ENCODE assay signal across 25 mouse cellular contexts in genomic region chr6:142850436-142850835, GRCm38 (mm10). TPM values are rescaled to one million over a fixed set of nuclear protein-coding genes. Genes with fewer than 3 reads are reported as not detected.
A peak's percentile ranks its signal among the peaks of the same experiment; 100 is the strongest.
DNase-seq lines count a peak whose midpoint lies in the region; TF ChIP-seq lines count a peak whose summit lies in the region.
"Had no signal": no experiment of that assay in that cellular context is flagged by ENCODE, and none has a peak within 500 bp of the region (broad histone marks: within the 10 kb centered on the region; RNA-seq: fewer than 3 reads in every experiment).

No protein-coding gene starts in this region.

- no peaks in the 10 kb centered on the region for H3K79me2 ChIP-seq in heart, adult 2 months (replicated peaks; ENCODE audit: control insufficient read depth, insufficient read depth, low read length)

- no peaks in the 10 kb centered on the region for H3K9me3 ChIP-seq in forebrain, embryonic 10.5 days
- H3K9me3 ChIP-seq: forebrain, embryonic 13.5 days; G1E had no signal

- no peak overlapping the region for H3K4me3 ChIP-seq in heart, adult 2 months
- H3K4me3 ChIP-seq in forebrain, embryonic 10.5 days, result no peak overlapping the region
- H3K4me3 ChIP-seq: forebrain, embryonic 13.5 days; layer of hippocampus, adult 2 months had no signal

- no peak for TF ChIP-seq CTCF in heart, adult 2 months (IDR thresholded peaks at IDR 0.05)

- intact Hi-C loops in heart, adult 2 months (cut with DNase I), result loop anchor here (2.0 kb wide), 1 partner anchor 26 kb away; no protein-coding TSS in a partner anchor

- H3K36me3 ChIP-seq in heart, adult 2 months (ENCODE audit: control insufficient read depth, insufficient read depth, low read length), result no peaks in the 10 kb centered on the region
- no peaks in the 10 kb centered on the region for H3K36me3 ChIP-seq in forebrain, embryonic 10.5 days (replicated peaks)
- H3K36me3 ChIP-seq: G1E had no signal

- 52% methylated on average over 8 of the region's 8 CpGs for WGBS in heart, adult 2 months
- WGBS in forebrain, embryonic 10.5 days, result 87% methylated on average over 8 of the region's 8 CpGs

- H3K4me1 ChIP-seq in heart, adult 2 months (ENCODE audit: control insufficient read depth, insufficient read depth, low read length), result no peaks in the 10 kb centered on the region
- H3K4me1 ChIP-seq in forebrain, embryonic 10.5 days, result peaks cover 3% of the 10 kb centered on the region; the same call in 1 of the 2 replicates
- H3K4me1 ChIP-seq: forebrain, embryonic 13.5 days had no signal

- peak; percentile 8 to 26 for DNase-seq in adrenal gland, adult (ENCODE audit: inconsistent age in 2 of 2, low spot score in 1 of 2)
- DNase-seq in adrenal gland, postnatal 10 days, result no peak
- peak; percentile 22 to 67 for DNase-seq in heart, adult 2 months
- no peak for DNase-seq in heart, postnatal 4 days
- DNase-seq in right cerebral cortex, adult 2 months (ENCODE audit: low spot score in 2 of 2), result peak; percentile 37 to 46
- no peak for DNase-seq in right cerebral cortex, postnatal 4 days
- no peak for DNase-seq in spleen, adult 18-20 months
- DNase-seq in forebrain, embryonic 10.5 days (ENCODE audit: extremely low spot score, low spot score), result no peak
- DNase-seq: adrenal gland, adult 2 months; cerebellum, adult 11 months; gastrocnemius, postnatal 36 days; kidney, adult 18-20 months; kidney, postnatal 10 days; lung, embryonic 14.5 days; thymus, postnatal 25 days had no signal

- no peak for TF ChIP-seq EP300 in heart, adult 2 months (IDR thresholded peaks at IDR 0.05; ENCODE audit: insufficient read depth, low read depth, low read length)

- TF ChIP-seq POLR2A in heart, adult 2 months (IDR thresholded peaks at IDR 0.05; ENCODE audit: insufficient read depth, low read depth, low read length), result no peak

- H3K9ac ChIP-seq in heart, adult 2 months (ENCODE audit: low read depth, low read length), result no peak overlapping the region
- H3K9ac ChIP-seq: forebrain, embryonic 13.5 days; lung, embryonic 14.5 days had no signal

- peak overlapping the region; percentile 29; the same call in 1 of the 2 replicates for H3K27ac ChIP-seq in heart, adult 2 months
- H3K27ac ChIP-seq in forebrain, embryonic 10.5 days, result no peak overlapping the region
- H3K27ac ChIP-seq: forebrain, embryonic 13.5 days; layer of hippocampus, adult 2 months; macrophage; stomach, postnatal 0 days had no signal

- H3K27me3 ChIP-seq in heart, adult 2 months (ENCODE audit: control insufficient read depth, insufficient read depth, low read length), result no peaks in the 10 kb centered on the region
- no peaks in the 10 kb centered on the region for H3K27me3 ChIP-seq in forebrain, embryonic 10.5 days (ENCODE audit: poor library complexity, severe bottlenecking)
- H3K27me3 ChIP-seq: forebrain, embryonic 13.5 days had no signal

RNA-seq across cellular contexts. Expression of gene Sult6b2, which starts 46.1 kb away (rescaled TPM):
- total RNA-seq in adrenal gland, postnatal 10 days (2021), result not detected
- total RNA-seq in heart, adult 2 months (2021), result not detected
- 0.12 TPM in 2 replicates for polyA plus RNA-seq in heart, adult 2 months (2012; rRNA removed)
- total RNA-seq in heart, postnatal 4 days (2021), result not detected
- 0.06 TPM in 1 of 2 replicates, not detected in the other for polyA plus RNA-seq in forebrain, embryonic 10.5 days (2016; fragmentation: Nextera tagmentation; extraction: Ambion mirVana)
- total RNA-seq: adrenal gland, adult 2 months; gastrocnemius, postnatal 36 days; liver, adult 2 months; monocyte, adult 5-6 weeks had no signal
- polyA plus RNA-seq: adrenal gland, adult 2 months; CD4-positive, CD25-positive, alpha-beta regulatory T cell, adult 4 months; forebrain, embryonic 13.5 days; G1E; heart, postnatal 0 days; liver, adult 2 months; lung, embryonic 14.5 days; macrophage; spleen, adult 2 months; stomach, postnatal 0 days had no signal

Comparison
In these comparisons a context has a peak if more than half of its experiments do, and no peak if none do; other contexts are left out.
1. DNase-seq: peak in adrenal gland, adult (2 of 2), heart, adult 2 months (2 of 2) and right cerebral cortex, adult 2 months (2 of 2); none in adrenal gland, postnatal 10 days (single experiment), heart, postnatal 4 days (single experiment), right cerebral cortex, postnatal 4 days (single experiment), spleen, adult 18-20 months (0 of 2) and forebrain, embryonic 10.5 days (single experiment).